Mouse (Mus musculus): ENCODE results near the gene Rptor. TPM values are rescaled to one million over a fixed set of nuclear protein-coding genes. Genes with fewer than 3 reads are reported as not detected.
A peak's percentile ranks its signal among the peaks of the same experiment; 100 is the strongest.

The Rptor gene
- polyA plus RNA-seq, 1 experiment from 2014 or later, result 11.6 TPM

GRCm38 (mm10) chr11:119618763-119619162 is 16.1 kb downstream of the Rptor start:
- no peaks in the 10 kb centered on the region for H3K9me3 ChIP-seq (ENCODE audit: control insufficient read depth, low read length)
- H3K36me3 ChIP-seq (ENCODE audit: control insufficient read depth, insufficient read depth, low read length), result no peaks in the 10 kb centered on the region
- no peak for ATAC-seq (ENCODE audit: low read depth)
- no peak overlapping the region for H3K4me2 ChIP-seq (ENCODE audit: low read depth, low read length)
- no peak overlapping the region for H3K27ac ChIP-seq (replicated peaks; ENCODE audit: low read depth, low read length)
- no peaks in the 10 kb centered on the region for H3K4me1 ChIP-seq (ENCODE audit: control insufficient read depth, insufficient read depth, low read length)
- H3K27me3 ChIP-seq (replicated peaks; ENCODE audit: control insufficient read depth, insufficient read depth, low read length), result no peaks in the 10 kb centered on the region
- no peak overlapping the region for H3K4me3 ChIP-seq (ENCODE audit: low read depth, low read length)
- no peak overlapping the region for H3K9ac ChIP-seq (ENCODE audit: low read depth, low read length)
- 53% methylated on average over 5 of the region's 5 CpGs for WGBS
- peak; percentile 65 for DNase-seq (ENCODE audit: low spot score)

GRCm38 (mm10) chr11:119621266-119621665 is 18.6 kb downstream of the Rptor start:
- Histone ChIP-seq H3K36me3 (ENCODE audit: control insufficient read depth, insufficient read depth, low read length) (no peaks in the 10 kb centered on the region), H3K4me2 (ENCODE audit: low read depth, low read length) (no peak overlapping the region), H3K9me3 (ENCODE audit: control insufficient read depth, low read length) (no peaks in the 10 kb centered on the region), H3K4me1 (ENCODE audit: control insufficient read depth, insufficient read depth, low read length) (peaks cover 5% of the 10 kb centered on the region; the same call in 1 of the 2 replicates), H3K4me3 (ENCODE audit: low read depth, low read length) (no peak overlapping the region), H3K27ac (replicated peaks; ENCODE audit: low read depth, low read length) (no peak overlapping the region), H3K27me3 (replicated peaks; ENCODE audit: control insufficient read depth, insufficient read depth, low read length) (no peaks in the 10 kb centered on the region), H3K9ac (ENCODE audit: low read depth, low read length) (no peak overlapping the region)
- DNase-seq (ENCODE audit: low spot score) (peak; percentile 39), ATAC-seq (ENCODE audit: low read depth) (no peak)
- 33% methylated on average over 3 of the region's 3 CpGs for WGBS

- DNase-seq (ENCODE audit: low spot score), result no peak
- Histone ChIP-seq H3K27ac (replicated peaks; ENCODE audit: low read depth, low read length) (no peak overlapping the region), H3K36me3 (ENCODE audit: control insufficient read depth, insufficient read depth, low read length) (no peaks in the 10 kb centered on the region), H3K9ac (ENCODE audit: low read depth, low read length) (no peak overlapping the region), H3K4me3 (ENCODE audit: low read depth, low read length) (no peak overlapping the region), H3K27me3 (replicated peaks; ENCODE audit: control insufficient read depth, insufficient read depth, low read length) (no peaks in the 10 kb centered on the region), H3K9me3 (ENCODE audit: control insufficient read depth, low read length) (no peaks in the 10 kb centered on the region), H3K4me2 (ENCODE audit: low read depth, low read length) (no peak overlapping the region), H3K4me1 (ENCODE audit: control insufficient read depth, insufficient read depth, low read length) (peaks cover 5% of the 10 kb centered on the region; the same call in 1 of the 2 replicates)
- WGBS, result 84% methylated on average over 8 of the region's 8 CpGs
- no peak for ATAC-seq (ENCODE audit: low read depth)
Observed at GRCm38 (mm10) chr11:119623800-119624199, 21.1 kb downstream of the Rptor start.

- Histone ChIP-seq H3K36me3 (ENCODE audit: control insufficient read depth, insufficient read depth, low read length) (no peaks in the 10 kb centered on the region), H3K9ac (ENCODE audit: low read depth, low read length) (no peak overlapping the region), H3K9me3 (ENCODE audit: control insufficient read depth, low read length) (no peaks in the 10 kb centered on the region), H3K27me3 (replicated peaks; ENCODE audit: control insufficient read depth, insufficient read depth, low read length) (no peaks in the 10 kb centered on the region), H3K4me3 (ENCODE audit: low read depth, low read length) (no peak overlapping the region), H3K4me1 (ENCODE audit: control insufficient read depth, insufficient read depth, low read length) (peaks cover 5% of the 10 kb centered on the region; the same call in 1 of the 2 replicates), H3K27ac (replicated peaks; ENCODE audit: low read depth, low read length) (0 out of 2 replicates have a peak overlapping the region, but pooled peaks have one; percentile 21), H3K4me2 (ENCODE audit: low read depth, low read length) (no peak overlapping the region)
- DNase-seq (ENCODE audit: low spot score) (no peak), ATAC-seq (ENCODE audit: low read depth) (no peak)
- 81% methylated on average over 4 of the region's 4 CpGs for WGBS
Observed at GRCm38 (mm10) chr11:119624401-119624800, 21.7 kb downstream of the Rptor start.

- DNase-seq (ENCODE audit: low spot score) (peak; percentile 22), ATAC-seq (ENCODE audit: low read depth) (peak; percentile 53; the same call in 1 of the 2 replicates)
- Histone ChIP-seq H3K9me3 (ENCODE audit: control insufficient read depth, low read length) (no peaks in the 10 kb centered on the region), H3K36me3 (ENCODE audit: control insufficient read depth, insufficient read depth, low read length) (no peaks in the 10 kb centered on the region), H3K9ac (ENCODE audit: low read depth, low read length) (no peak overlapping the region), H3K4me1 (ENCODE audit: control insufficient read depth, insufficient read depth, low read length) (peaks cover 5% of the 10 kb centered on the region; the same call in 1 of the 2 replicates), H3K27me3 (replicated peaks; ENCODE audit: control insufficient read depth, insufficient read depth, low read length) (no peaks in the 10 kb centered on the region), H3K27ac (replicated peaks; ENCODE audit: low read depth, low read length) (peak overlapping the region; percentile 21; the same call in 1 of the 2 replicates), H3K4me3 (ENCODE audit: low read depth, low read length) (no peak overlapping the region), H3K4me2 (ENCODE audit: low read depth, low read length) (no peak overlapping the region)
- WGBS, result 44% methylated on average over 3 of the region's 3 CpGs
Observed at GRCm38 (mm10) chr11:119624955-119625354, 22.2 kb downstream of the Rptor start.

- Histone ChIP-seq H3K4me3 (ENCODE audit: low read depth, low read length) (no peak overlapping the region), H3K27me3 (replicated peaks; ENCODE audit: control insufficient read depth, insufficient read depth, low read length) (no peaks in the 10 kb centered on the region), H3K4me1 (ENCODE audit: control insufficient read depth, insufficient read depth, low read length) (peaks cover 5% of the 10 kb centered on the region; the same call in 1 of the 2 replicates), H3K27ac (replicated peaks; ENCODE audit: low read depth, low read length) (no peak overlapping the region; the same call in 1 of the 2 replicates), H3K36me3 (ENCODE audit: control insufficient read depth, insufficient read depth, low read length) (no peaks in the 10 kb centered on the region), H3K9ac (ENCODE audit: low read depth, low read length) (no peak overlapping the region), H3K4me2 (ENCODE audit: low read depth, low read length) (no peak overlapping the region), H3K9me3 (ENCODE audit: control insufficient read depth, low read length) (no peaks in the 10 kb centered on the region)
- DNase-seq (ENCODE audit: low spot score) (peak; percentile 47), ATAC-seq (ENCODE audit: low read depth) (peak; percentile 68; the same call in 1 of the 2 replicates)
- WGBS, result 65% methylated on average over 6 of the region's 6 CpGs
Observed at GRCm38 (mm10) chr11:119625476-119625875, 22.8 kb downstream of the Rptor start.

- Histone ChIP-seq H3K4me1 (ENCODE audit: control insufficient read depth, insufficient read depth, low read length) (peaks cover 5% of the 10 kb centered on the region; the same call in 1 of the 2 replicates), H3K27ac (replicated peaks; ENCODE audit: low read depth, low read length) (no peak overlapping the region)
- WGBS, result 85% methylated on average over 6 of the region's 6 CpGs
Observed at GRCm38 (mm10) chr11:119625943-119626342, 23.2 kb downstream of the Rptor start.

DNA sequence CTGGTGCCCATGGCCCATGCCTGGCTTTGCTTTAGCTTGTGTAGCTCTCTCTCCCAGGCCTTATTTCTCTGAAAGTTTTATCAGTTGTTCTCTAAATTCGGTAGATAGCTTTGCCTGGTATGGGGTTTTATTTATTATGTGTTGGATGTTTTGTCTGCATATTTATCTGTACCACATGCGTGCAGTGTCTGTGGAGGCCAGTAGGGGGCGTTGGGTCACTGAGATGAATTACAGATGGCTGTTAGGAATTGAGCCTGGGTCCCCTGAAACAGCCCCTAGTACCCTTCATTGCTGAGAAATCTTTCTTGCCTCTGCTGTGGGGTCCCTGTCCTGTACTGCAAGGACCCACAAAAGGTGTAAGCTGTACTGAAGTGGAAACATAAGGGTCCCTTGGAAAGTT is 24.5 kb downstream of the Rptor start:
- DNase-seq (ENCODE audit: low spot score) (no peak), ATAC-seq (ENCODE audit: low read depth) (no peak)
- H3K27me3 ChIP-seq (replicated peaks; ENCODE audit: control insufficient read depth, insufficient read depth, low read length), result no peaks in the 10 kb centered on the region
- no peaks in the 10 kb centered on the region for H3K9me3 ChIP-seq (ENCODE audit: control insufficient read depth, low read length)
- no peaks in the 10 kb centered on the region for H3K36me3 ChIP-seq (ENCODE audit: control insufficient read depth, insufficient read depth, low read length)
- no peak overlapping the region for H3K27ac ChIP-seq (replicated peaks; ENCODE audit: low read depth, low read length)
- no peak overlapping the region for H3K4me2 ChIP-seq (ENCODE audit: low read depth, low read length)
- H3K9ac ChIP-seq (ENCODE audit: low read depth, low read length), result no peak overlapping the region
- 64% methylated on average over 3 of the region's 3 CpGs for WGBS
- no peak overlapping the region for H3K4me3 ChIP-seq (ENCODE audit: low read depth, low read length)
- peaks cover 5% of the 10 kb centered on the region; the same call in 1 of the 2 replicates for H3K4me1 ChIP-seq (ENCODE audit: control insufficient read depth, insufficient read depth, low read length)

More at GRCm38 (mm10) chr11:119625943-119626342, 23.2 kb downstream of the Rptor start:
- H3K9me3 ChIP-seq (ENCODE audit: control insufficient read depth, low read length), result no peaks in the 10 kb centered on the region
- H3K4me2 ChIP-seq (ENCODE audit: low read depth, low read length), result no peak overlapping the region
- DNase-seq (ENCODE audit: low spot score) (no peak), ATAC-seq (ENCODE audit: low read depth) (no peak)
- H3K9ac ChIP-seq (ENCODE audit: low read depth, low read length), result no peak overlapping the region
- H3K36me3 ChIP-seq (ENCODE audit: control insufficient read depth, insufficient read depth, low read length), result no peaks in the 10 kb centered on the region
- no peak overlapping the region for H3K4me3 ChIP-seq (ENCODE audit: low read depth, low read length)
- no peaks in the 10 kb centered on the region for H3K27me3 ChIP-seq (replicated peaks; ENCODE audit: control insufficient read depth, insufficient read depth, low read length)

GRCm38 (mm10) chr11:119629072-119629471 is 26.4 kb downstream of the Rptor start:
- no peaks in the 10 kb centered on the region for H3K27me3 ChIP-seq (replicated peaks; ENCODE audit: control insufficient read depth, insufficient read depth, low read length)
- no peaks in the 10 kb centered on the region for H3K9me3 ChIP-seq (ENCODE audit: control insufficient read depth, low read length)
- no peak overlapping the region for H3K27ac ChIP-seq (replicated peaks; ENCODE audit: low read depth, low read length)
- no peak overlapping the region for H3K4me3 ChIP-seq (ENCODE audit: low read depth, low read length)
- H3K4me2 ChIP-seq (ENCODE audit: low read depth, low read length), result no peak overlapping the region
- H3K9ac ChIP-seq (ENCODE audit: low read depth, low read length), result no peak overlapping the region
- no peaks in the 10 kb centered on the region for H3K36me3 ChIP-seq (ENCODE audit: control insufficient read depth, insufficient read depth, low read length)
- WGBS, result 76% methylated on average over 3 of the region's 3 CpGs
- DNase-seq (ENCODE audit: low spot score), result no peak
- peaks cover 5% of the 10 kb centered on the region; the same call in 1 of the 2 replicates for H3K4me1 ChIP-seq (ENCODE audit: control insufficient read depth, insufficient read depth, low read length)
- no peak for ATAC-seq (ENCODE audit: low read depth)
